Mouse (Mus musculus): ENCODE results near the gene Gm6358.
"Not testable (repeated sequence)": the region's sequence is repeated elsewhere in the genome, so short reads cannot be mapped to it uniquely, and the experiment has no call there.

Gm6358 gene

GRCm38 (mm10) chr16:89140551-89140950 is at the start of gene Gm6358:
Gene Gm6358, plus strand, starts transcription at chr16:89140851.
- DNase-seq = no peak

- no peak for DNase-seq
These were observed 10.1 kb downstream of the Gm6358 start, which contains the start of gene Gm10061 for GRCm38 (mm10) chr16:89150786-89151185. Gene Gm10061, plus strand, starts transcription at chr16:89151086.

GRCm38 (mm10) chr16:89157652-89158051 is 17.0 kb downstream of the Gm6358 start, which contains the start of gene Gm9789:
Gene Gm9789, plus strand, starts transcription at chr16:89157952.
- no peak for DNase-seq

GRCm38 (mm10) chr16:89169190-89169589 is 28.5 kb downstream of the Gm6358 start, which contains the start of gene Gm7735:
Gene Gm7735, plus strand, starts transcription at chr16:89169490.
- not testable (repeated sequence) for DNase-seq

GRCm38 (mm10) chr16:89174435-89174834 is 33.8 kb downstream of the Gm6358 start, which contains the start of gene 1110057P08Rik:
Gene 1110057P08Rik, plus strand, starts transcription at chr16:89174735.
- DNase-seq = no peak

- no peak for DNase-seq
These were observed 48.0 kb downstream of the Gm6358 start for GRCm38 (mm10) chr16:89188621-89189020.

Measured in kidney, adult 11 months (tissue).